Mouse (Mus musculus) liver, adult 2 months (tissue): ENCODE measurements at regions not wholly inside any gene's neighbourhood (a gene's known extent, or its start where the extent isn't known, plus 50 kb on each side); places are given as distances from the start of the nearest gene placed in this dataset.

Experiments used
- DNase-seq: peaks from one replicate; pipeline ENCODE4 v3.0.0-alpha.2; 2011; ENCODE audit warnings: low read depth, low spot score; ENCODE audit errors: extremely low read depth
- H3K27ac ChIP-seq: fragments of 200-500 bp; replicated peaks from 2 replicates; pipeline ENCODE4 v1.5.1; 2012; ENCODE audit warnings: low read depth, mild to moderate bottlenecking, control low read depth, inconsistent platforms, low read length; ENCODE audit not compliant: insufficient read depth
- H3K27me3 ChIP-seq: fragments of 200-500 bp; 2 replicates; pipeline ENCODE4 v1.6.1; 2012; ENCODE audit warnings: mild to moderate bottlenecking, moderate library complexity, low read length, inconsistent platforms; ENCODE audit not compliant: control insufficient read depth, insufficient read depth
- H3K36me3 ChIP-seq: fragments of 200-500 bp; 2 replicates; pipeline ENCODE4 v1.6.1; 2012; ENCODE audit warnings: low read length, inconsistent platforms; ENCODE audit not compliant: control insufficient read depth, insufficient read depth
- H3K4me1 ChIP-seq: fragments of 200-500 bp; 2 replicates; pipeline ENCODE4 v1.6.1; 2011; ENCODE audit warnings: low read length; ENCODE audit not compliant: control insufficient read depth, insufficient read depth
- H3K4me3 ChIP-seq: fragments of 200-500 bp; 2 replicates; pipeline ENCODE4 v1.5.1; 2011; ENCODE audit warnings: low read depth, mild to moderate bottlenecking, control low read depth, low read length, moderate library complexity; ENCODE audit not compliant: insufficient read depth
- H3K79me2 ChIP-seq: fragments of 200-500 bp; 2 replicates; pipeline ENCODE4 v1.6.1; 2012; ENCODE audit warnings: inconsistent platforms, mild to moderate bottlenecking, low read length, moderate library complexity; ENCODE audit not compliant: control insufficient read depth, insufficient read depth
- H3K9ac ChIP-seq: fragments of 200-500 bp; 2 replicates; pipeline ENCODE4 v1.6.1; 2012; ENCODE audit warnings: low read depth, mild to moderate bottlenecking, control low read depth, inconsistent platforms, low read length
- CTCF ChIP-seq: fragments of 200-500 bp; IDR thresholded peaks from 2 replicates; pipeline ENCODE4 v1.5.1; 2011; ENCODE audit warnings: low read depth, low read length, control low read depth
- POLR2A ChIP-seq: fragments of 200-500 bp; IDR thresholded peaks from 2 replicates; pipeline ENCODE4 v1.6.1; 2011; ENCODE audit warnings: low read length, control low read depth; ENCODE audit not compliant: insufficient read depth; ENCODE audit errors: extremely low read depth
- WGBS: fragments of 180-500 bp; shearing (Covaris S2); methylation state at CpG from one replicate; pipeline ENCODE4 v1.1.7; 2018; 5-methylcytosine and 5-hydroxymethylcytosine counted together

- Histone ChIP-seq H3K4me1 (no peaks in the 10 kb centered on the region), H3K79me2 (no peaks in the 10 kb centered on the region), H3K4me3 (no peak overlapping the region), H3K36me3 (no peaks in the 10 kb centered on the region), H3K9ac (no peak overlapping the region), H3K27ac (no peak overlapping the region), H3K27me3 (no peaks in the 10 kb centered on the region)
- no peak for DNase-seq
- TF ChIP-seq POLR2A: no peak
- TF ChIP-seq CTCF: no peak
- 76% methylated on average over 4 of the region's 4 CpGs for WGBS
Measured at GRCm38 (mm10) chr10:92102755-92103154, 619.5 kb downstream of the Nedd1 start.

GRCm38 (mm10) chr10:92097562-92097961 is 624.7 kb downstream of the Nedd1 start:
- no peaks in the 10 kb centered on the region for H3K4me1 ChIP-seq
- H3K4me3 ChIP-seq: no peak overlapping the region
- TF ChIP-seq POLR2A: no peak
- no peak for TF ChIP-seq CTCF
- no peak overlapping the region for H3K27ac ChIP-seq
- no peak for DNase-seq
- H3K79me2 ChIP-seq: no peaks in the 10 kb centered on the region
- H3K27me3 ChIP-seq: no peaks in the 10 kb centered on the region
- WGBS: 43% methylated on average over 7 of the region's 7 CpGs
- H3K36me3 ChIP-seq: no peaks in the 10 kb centered on the region
- H3K9ac ChIP-seq: no peak overlapping the region

DNA sequence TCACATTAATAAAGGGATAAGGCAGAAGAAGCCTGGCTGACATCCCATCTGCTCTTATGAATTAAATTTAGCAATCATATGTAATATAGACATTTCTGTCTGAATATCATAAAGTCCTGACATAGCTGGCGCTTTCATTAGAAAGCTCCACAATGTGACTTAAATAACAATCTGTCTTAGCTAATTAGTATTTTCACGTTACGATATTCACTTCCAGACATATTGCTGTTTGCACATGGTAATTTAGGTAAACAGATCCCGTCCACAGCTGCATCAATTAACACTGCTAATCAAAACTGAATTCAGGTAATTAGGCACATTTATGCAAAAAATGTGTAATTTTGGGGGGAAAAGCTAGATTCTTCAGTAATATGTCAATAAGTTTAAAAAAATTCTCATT is 625.1 kb downstream of the Nedd1 start:
- H3K27ac ChIP-seq: no peak overlapping the region
- no peaks in the 10 kb centered on the region for H3K4me1 ChIP-seq
- H3K4me3 ChIP-seq: no peak overlapping the region
- H3K79me2 ChIP-seq: no peaks in the 10 kb centered on the region
- no peak for TF ChIP-seq CTCF
- WGBS: 87% methylated on average over 4 of the region's 4 CpGs
- no peaks in the 10 kb centered on the region for H3K36me3 ChIP-seq
- no peak for DNase-seq
- no peaks in the 10 kb centered on the region for H3K27me3 ChIP-seq
- H3K9ac ChIP-seq: no peak overlapping the region

DNA sequence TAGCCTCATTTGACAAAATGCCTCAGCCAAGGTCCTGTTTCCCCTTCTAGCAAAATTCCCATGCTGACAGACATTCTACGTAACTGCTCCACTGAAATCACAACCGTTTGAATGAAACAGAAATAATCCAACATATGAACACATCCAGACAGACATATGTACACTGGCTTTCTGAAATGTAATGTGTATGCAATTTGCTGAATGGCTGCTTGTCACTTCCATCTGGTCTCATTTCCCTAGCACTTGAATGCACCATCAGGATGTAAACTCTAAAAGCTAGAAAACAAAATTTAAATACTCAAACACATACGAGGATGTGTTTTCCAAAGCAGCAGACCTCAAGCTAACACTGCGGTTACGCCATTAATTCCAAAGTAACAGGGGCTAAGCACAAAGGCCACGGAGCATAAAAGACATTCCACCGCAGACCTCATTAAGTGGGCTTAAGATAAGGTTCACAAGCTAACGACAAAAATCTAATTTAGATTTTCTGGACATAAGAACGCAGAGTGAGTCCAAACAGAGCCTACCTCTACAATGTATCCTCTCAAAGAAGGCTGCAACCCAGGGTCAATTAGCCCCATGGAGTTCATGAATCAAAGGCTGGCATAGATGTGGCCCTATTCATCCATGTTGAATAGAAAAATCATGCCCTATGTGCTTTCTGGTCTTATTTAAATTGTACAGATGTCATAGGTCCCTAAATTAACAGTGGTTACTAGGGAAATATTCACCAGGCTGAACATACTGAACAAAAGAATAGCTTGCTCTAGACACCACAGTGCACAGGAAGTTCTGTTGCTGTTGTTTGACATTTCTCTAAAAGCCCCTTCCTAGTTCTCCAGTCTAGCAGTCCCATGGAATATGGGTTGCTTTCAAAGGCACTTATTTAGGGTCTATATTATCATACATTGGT is 630.5 kb downstream of the Nedd1 start:
- Histone ChIP-seq H3K9ac (no peak overlapping the region), H3K27me3 (no peaks in the 10 kb centered on the region), H3K4me3 (no peak overlapping the region), H3K79me2 (no peaks in the 10 kb centered on the region), H3K27ac (no peak overlapping the region), H3K36me3 (no peaks in the 10 kb centered on the region), H3K4me1 (no peaks in the 10 kb centered on the region)
- TF ChIP-seq POLR2A (no peak), CTCF (no peak)
- 77% methylated on average over 9 of the region's 9 CpGs for WGBS
- DNase-seq: no peak

GRCm38 (mm10) chr10:92082111-92082510 is 640.1 kb downstream of the Nedd1 start:
- no peaks in the 10 kb centered on the region for H3K4me1 ChIP-seq
- no peak overlapping the region for H3K27ac ChIP-seq
- WGBS: 37% methylated on average over 4 of the region's 4 CpGs
- no peak overlapping the region for H3K9ac ChIP-seq
- no peak for TF ChIP-seq CTCF
- TF ChIP-seq POLR2A: no peak
- DNase-seq: peak; percentile 98
- H3K4me3 ChIP-seq: no peak overlapping the region
- H3K36me3 ChIP-seq: no peaks in the 10 kb centered on the region
- no peaks in the 10 kb centered on the region for H3K27me3 ChIP-seq
- H3K79me2 ChIP-seq: no peaks in the 10 kb centered on the region

DNA sequence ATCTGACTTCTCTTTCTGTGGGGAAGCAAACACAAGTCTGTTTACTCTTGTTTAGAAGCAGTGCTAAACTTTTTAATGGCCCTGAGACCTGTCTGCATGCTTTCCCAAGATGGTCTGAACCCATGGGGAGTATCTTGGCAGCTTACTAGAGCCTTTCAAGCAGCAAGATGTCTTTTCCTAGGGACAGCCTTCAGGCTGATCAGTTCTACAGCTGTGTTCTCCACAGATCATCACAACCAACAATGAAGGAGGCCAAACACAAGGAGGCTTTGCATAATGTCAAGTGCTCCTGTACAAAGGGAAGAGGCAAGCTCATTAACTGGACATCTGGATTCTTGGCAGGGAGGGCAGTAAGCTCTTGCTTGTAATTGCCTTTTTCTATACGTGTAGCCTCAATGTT is 641.0 kb downstream of the Nedd1 start:
- H3K4me1 ChIP-seq: no peaks in the 10 kb centered on the region
- peak; percentile 37 for DNase-seq
- no peaks in the 10 kb centered on the region for H3K79me2 ChIP-seq
- no peak for TF ChIP-seq POLR2A
- TF ChIP-seq CTCF: no peak
- no peaks in the 10 kb centered on the region for H3K36me3 ChIP-seq
- H3K9ac ChIP-seq: no peak overlapping the region
- 63% methylated on average over 1 of the region's 1 CpGs for WGBS
- H3K27me3 ChIP-seq: no peaks in the 10 kb centered on the region
- H3K27ac ChIP-seq: no peak overlapping the region
- no peak overlapping the region for H3K4me3 ChIP-seq
